Mouse (Mus musculus): Measurements from ENCODE around the gene Polr2h. TPM values are rescaled to one million over a fixed set of nuclear protein-coding genes. Genes with fewer than 3 reads are reported as not detected.

Gene Polr2h
- polyA plus RNA-seq, 2 experiments: 77.0 to 121 TPM

DNA sequence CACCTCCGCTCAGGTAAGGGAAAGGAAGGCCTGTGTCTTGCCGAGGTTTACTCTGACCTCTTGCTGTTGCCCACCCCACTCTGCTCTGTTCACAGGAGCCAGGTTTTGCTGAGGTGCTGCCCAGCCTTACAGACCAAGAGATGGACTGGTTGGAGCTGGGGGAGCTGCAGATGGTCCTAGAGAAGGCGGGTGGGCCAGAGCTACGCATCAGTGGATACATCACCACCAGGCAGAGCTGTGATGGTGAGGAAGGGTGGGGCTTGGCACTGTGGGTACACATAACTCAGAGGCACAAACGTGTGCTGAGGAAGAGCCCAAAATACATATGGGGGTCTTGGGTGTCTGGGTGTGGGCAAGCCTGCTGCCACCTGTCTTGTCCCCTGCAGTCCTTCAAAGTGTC is 18.2 kb downstream of the Polr2h start:
- Histone ChIP-seq H3K4me2 (replicated peaks; ENCODE audit: low read depth, low read length, severe bottlenecking) (no peak overlapping the region), H3K9ac (ENCODE audit: low read depth, low read length, severe bottlenecking) (no peak overlapping the region), H3K9me3 (ENCODE audit: control insufficient read depth, low read length) (no peaks in the 10 kb centered on the region), H3K4me3 (replicated peaks; ENCODE audit: low read length) (no peak overlapping the region), H3K36me3 (ENCODE audit: control insufficient read depth, insufficient read depth, low read length) (peaks cover 17% of the 10 kb centered on the region; the same call in 1 of the 2 replicates), H3K27ac (replicated peaks; ENCODE audit: low read depth, low read length) (no peak overlapping the region), H3K27me3 (ENCODE audit: control insufficient read depth, insufficient read depth, low read length) (peaks cover 26% of the 10 kb centered on the region), H3K4me1 (ENCODE audit: control insufficient read depth, insufficient read depth, low read length) (peaks cover 7% of the 10 kb centered on the region; the same call in 1 of the 2 replicates)
- no peak for TF ChIP-seq POLR2A (IDR thresholded peaks at IDR 0.05; ENCODE audit: borderline replicate concordance, extremely low read depth, insufficient read depth, insufficient read length)
- WGBS: 74% methylated on average over 5 of the region's 5 CpGs
- DNase-seq (ENCODE audit: low spot score): no peak
- no peak for ATAC-seq (ENCODE audit: low FRiP score, low read depth)

DNA sequence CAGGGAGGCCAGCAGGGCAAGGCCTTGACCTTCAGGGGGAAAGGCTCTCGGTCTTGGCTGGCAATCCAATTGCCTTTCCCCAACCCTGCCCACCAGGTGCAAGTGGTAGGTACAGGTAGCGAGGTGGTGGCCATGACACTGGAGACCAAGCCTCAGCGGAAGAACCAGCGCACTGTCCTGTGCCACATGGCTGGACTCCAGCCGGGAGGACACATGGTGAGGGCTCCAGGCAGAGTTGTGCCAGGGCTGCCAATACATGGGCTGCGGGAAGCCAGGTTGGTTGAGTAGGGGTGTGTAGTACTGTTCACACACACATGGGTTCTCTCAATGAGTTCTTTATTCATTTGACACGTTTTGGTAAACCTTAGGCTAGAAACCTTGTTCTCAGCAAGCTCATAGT is 18.7 kb downstream of the Polr2h start:
- H3K9ac ChIP-seq (ENCODE audit: low read depth, low read length, severe bottlenecking): no peak overlapping the region
- no peak overlapping the region for H3K4me2 ChIP-seq (replicated peaks; ENCODE audit: low read depth, low read length, severe bottlenecking)
- H3K9me3 ChIP-seq (ENCODE audit: control insufficient read depth, low read length): no peaks in the 10 kb centered on the region
- H3K27me3 ChIP-seq (ENCODE audit: control insufficient read depth, insufficient read depth, low read length): peaks cover 26% of the 10 kb centered on the region
- no peak for TF ChIP-seq POLR2A (IDR thresholded peaks at IDR 0.05; ENCODE audit: borderline replicate concordance, extremely low read depth, insufficient read depth, insufficient read length)
- ATAC-seq (ENCODE audit: low FRiP score, low read depth): no peak
- H3K36me3 ChIP-seq (ENCODE audit: control insufficient read depth, insufficient read depth, low read length): peaks cover 17% of the 10 kb centered on the region; the same call in 1 of the 2 replicates
- H3K4me3 ChIP-seq (replicated peaks; ENCODE audit: low read length): no peak overlapping the region
- H3K27ac ChIP-seq (replicated peaks; ENCODE audit: low read depth, low read length): no peak overlapping the region
- DNase-seq (ENCODE audit: low spot score): no peak
- 90% methylated on average over 7 of the region's 7 CpGs for WGBS
- peaks cover 7% of the 10 kb centered on the region; the same call in 1 of the 2 replicates for H3K4me1 ChIP-seq (ENCODE audit: control insufficient read depth, insufficient read depth, low read length)

DNA sequence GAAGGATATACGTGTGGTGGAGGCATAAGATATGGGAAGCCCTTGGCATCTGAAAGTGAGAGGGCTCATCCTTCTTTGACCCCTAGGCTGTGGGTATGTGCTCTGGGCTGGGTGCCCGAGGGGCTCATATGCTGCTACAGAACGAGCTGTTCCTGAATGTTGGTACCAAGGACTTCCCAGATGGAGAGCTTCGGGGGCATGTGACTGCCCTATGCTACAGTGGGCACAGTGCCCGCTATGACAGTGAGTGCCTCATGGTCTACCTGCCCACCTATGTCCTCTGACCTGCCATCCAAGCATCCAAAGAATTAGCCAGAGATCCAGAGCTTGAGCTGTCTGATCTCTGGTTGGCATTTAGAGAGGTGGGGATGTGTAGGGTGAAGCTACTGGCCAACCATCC is 19.4 kb downstream of the Polr2h start:
- ATAC-seq (ENCODE audit: low FRiP score, low read depth): no peak
- no peaks in the 10 kb centered on the region for H3K9me3 ChIP-seq (ENCODE audit: control insufficient read depth, low read length)
- peaks cover 7% of the 10 kb centered on the region; the same call in 1 of the 2 replicates for H3K4me1 ChIP-seq (ENCODE audit: control insufficient read depth, insufficient read depth, low read length)
- H3K4me2 ChIP-seq (replicated peaks; ENCODE audit: low read depth, low read length, severe bottlenecking): no peak overlapping the region
- no peak for TF ChIP-seq POLR2A (IDR thresholded peaks at IDR 0.05; ENCODE audit: borderline replicate concordance, extremely low read depth, insufficient read depth, insufficient read length)
- 81% methylated on average over 5 of the region's 5 CpGs for WGBS
- no peak overlapping the region for H3K27ac ChIP-seq (replicated peaks; ENCODE audit: low read depth, low read length)
- DNase-seq (ENCODE audit: low spot score): no peak
- peaks cover 26% of the 10 kb centered on the region for H3K27me3 ChIP-seq (ENCODE audit: control insufficient read depth, insufficient read depth, low read length)
- H3K9ac ChIP-seq (ENCODE audit: low read depth, low read length, severe bottlenecking): no peak overlapping the region
- no peak overlapping the region for H3K4me3 ChIP-seq (replicated peaks; ENCODE audit: low read length)
- H3K36me3 ChIP-seq (ENCODE audit: control insufficient read depth, insufficient read depth, low read length): peaks cover 17% of the 10 kb centered on the region; the same call in 1 of the 2 replicates

DNA sequence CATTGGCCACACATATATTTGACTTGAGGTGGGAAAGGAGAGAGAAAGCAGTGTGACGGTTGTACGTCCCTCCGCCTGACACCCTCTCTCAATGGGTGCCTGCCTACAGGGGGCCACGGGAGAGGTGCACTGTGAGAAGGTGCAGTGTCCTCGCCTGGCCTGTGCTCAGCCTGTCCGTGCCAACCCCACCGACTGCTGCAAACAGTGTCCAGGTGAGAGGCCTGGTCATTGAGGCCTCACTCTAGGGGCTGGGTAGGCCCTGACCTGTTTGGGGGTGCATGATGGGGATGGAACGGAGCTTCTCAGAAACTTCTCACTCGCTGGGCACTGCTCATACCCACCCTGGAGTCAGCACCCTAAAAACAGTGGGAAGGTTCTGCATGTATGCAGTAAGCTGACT is 22.4 kb downstream of the Polr2h start:
- Histone ChIP-seq H3K4me3 (replicated peaks; ENCODE audit: low read length) (no peak overlapping the region), H3K4me2 (replicated peaks; ENCODE audit: low read depth, low read length, severe bottlenecking) (no peak overlapping the region), H3K9me3 (ENCODE audit: control insufficient read depth, low read length) (no peaks in the 10 kb centered on the region), H3K9ac (ENCODE audit: low read depth, low read length, severe bottlenecking) (no peak overlapping the region), H3K27me3 (ENCODE audit: control insufficient read depth, insufficient read depth, low read length) (peaks cover 15% of the 10 kb centered on the region), H3K27ac (replicated peaks; ENCODE audit: low read depth, low read length) (no peak overlapping the region), H3K4me1 (ENCODE audit: control insufficient read depth, insufficient read depth, low read length) (no peaks in the 10 kb centered on the region), H3K36me3 (ENCODE audit: control insufficient read depth, insufficient read depth, low read length) (peaks cover 17% of the 10 kb centered on the region; the same call in 1 of the 2 replicates)
- no peak for DNase-seq (ENCODE audit: low spot score)
- no peak for ATAC-seq (ENCODE audit: low FRiP score, low read depth)
- 85% methylated on average over 9 of the region's 9 CpGs for WGBS
- TF ChIP-seq POLR2A (IDR thresholded peaks at IDR 0.05; ENCODE audit: borderline replicate concordance, extremely low read depth, insufficient read depth, insufficient read length): no peak

DNA sequence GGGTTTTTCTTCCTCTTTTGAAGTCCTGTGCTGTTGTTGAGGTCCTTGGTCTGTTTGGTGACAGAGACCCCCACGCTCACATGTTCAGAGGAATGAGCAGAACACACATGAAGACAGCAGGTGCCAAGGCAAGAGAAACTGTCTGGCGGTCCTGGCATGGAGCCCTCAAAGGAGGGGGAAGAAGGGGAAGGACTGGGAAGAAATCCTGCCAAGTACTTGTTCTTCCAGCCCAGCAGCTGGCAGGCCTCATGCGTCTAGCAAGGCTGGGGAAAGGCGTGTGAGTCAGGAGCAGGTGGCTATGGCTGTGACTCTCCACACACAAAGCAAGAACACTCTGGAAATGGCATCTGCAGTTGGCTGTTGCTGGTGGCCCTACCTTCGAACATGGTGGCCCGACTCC is 29.2 kb downstream of the Polr2h start:
- Histone ChIP-seq H3K9me3 (ENCODE audit: control insufficient read depth, low read length) (no peaks in the 10 kb centered on the region), H3K27me3 (ENCODE audit: control insufficient read depth, insufficient read depth, low read length) (no peaks in the 10 kb centered on the region), H3K27ac (replicated peaks; ENCODE audit: low read depth, low read length) (no peak overlapping the region), H3K4me2 (replicated peaks; ENCODE audit: low read depth, low read length, severe bottlenecking) (no peak overlapping the region), H3K4me1 (ENCODE audit: control insufficient read depth, insufficient read depth, low read length) (peaks cover 3% of the 10 kb centered on the region; the same call in 1 of the 2 replicates), H3K9ac (ENCODE audit: low read depth, low read length, severe bottlenecking) (no peak overlapping the region), H3K36me3 (ENCODE audit: control insufficient read depth, insufficient read depth, low read length) (no peaks in the 10 kb centered on the region), H3K4me3 (replicated peaks; ENCODE audit: low read length) (no peak overlapping the region)
- DNase-seq (ENCODE audit: low spot score): peak; percentile 68
- no peak for TF ChIP-seq POLR2A (IDR thresholded peaks at IDR 0.05; ENCODE audit: borderline replicate concordance, extremely low read depth, insufficient read depth, insufficient read length)
- 70% methylated on average over 6 of the region's 6 CpGs for WGBS
- peak; percentile 56 for ATAC-seq (ENCODE audit: low FRiP score, low read depth)

Data from limb, embryonic 14.5 days (tissue).